Mouse (Mus musculus) MEL (cell line): ENCODE data around the gene Gm7879.

Source experiments
- CTCF ChIP-seq, 3 experiments: IDR thresholded peaks in 2 of 3; conservative IDR thresholded peaks in 1 of 3; 2 replicates each; pipeline ENCODE4 v1.5.1; 2011 to 2012; ENCODE audit warnings: low read length in 3 of 3, low read depth in 2 of 3, mild to moderate bottlenecking in 2 of 3, improper control_type of control experiment in 1 of 3, inconsistent platforms in 1 of 3, mixed read lengths in 1 of 3, moderate library complexity in 1 of 3; ENCODE audit not compliant: control insufficient read depth in 1 of 3, insufficient read depth in 1 of 3, poor library complexity in 1 of 3, severe bottlenecking in 1 of 3
- JUND ChIP-seq: IDR thresholded peaks from 2 replicates; pipeline ENCODE4 v1.6.1; 2011; ENCODE audit warnings: low read depth, mild to moderate bottlenecking, improper control_type of control experiment, low read length
- MAZ ChIP-seq: IDR thresholded peaks from 2 replicates; pipeline ENCODE4 v1.6.1; 2012; ENCODE audit warnings: low read depth, mild to moderate bottlenecking, inconsistent platforms, low read length, improper control_type of control experiment
- SIN3A ChIP-seq: IDR thresholded peaks from 2 replicates; pipeline ENCODE4 v1.6.1; 2012; ENCODE audit warnings: low read length, improper control_type of control experiment, inconsistent platforms
- USF1 ChIP-seq: IDR thresholded peaks from 2 replicates; pipeline ENCODE4 v1.6.1; 2014; ENCODE audit warnings: low read depth, mild to moderate bottlenecking, inconsistent platforms, low read length, improper control_type of control experiment, moderate library complexity
- ZMIZ1 ChIP-seq: IDR thresholded peaks from 2 replicates; pipeline ENCODE4 v1.6.1; 2012; ENCODE audit warnings: low read depth, mild to moderate bottlenecking, inconsistent platforms, low read length, improper control_type of control experiment, moderate library complexity
- ZNF384 ChIP-seq: IDR thresholded peaks from 2 replicates; pipeline ENCODE4 v1.6.1; 2012; ENCODE audit warnings: low read depth, mild to moderate bottlenecking, inconsistent platforms, low read length, improper control_type of control experiment

DNA sequence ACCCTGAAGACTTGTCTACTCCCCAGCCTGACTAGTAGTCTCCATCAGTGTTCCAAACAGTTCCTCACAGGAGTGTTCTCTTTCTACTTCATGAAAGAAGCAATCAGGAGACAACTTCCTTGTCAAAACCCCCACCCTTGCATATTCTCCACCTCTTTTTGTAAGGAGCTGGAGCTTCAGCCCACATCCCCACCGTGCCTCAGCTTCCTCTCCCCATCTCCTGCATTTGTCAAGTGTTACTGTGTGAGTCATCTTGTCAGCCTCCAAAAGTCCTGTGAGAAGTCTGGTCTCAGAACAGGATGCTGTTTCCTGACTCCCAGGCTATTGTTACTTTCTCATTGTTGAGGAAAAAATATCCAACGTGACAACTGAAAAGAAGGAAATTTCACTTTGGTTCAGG, 47.6 kb upstream of the Gm7879 start:
- TF ChIP-seq JUND: no peak
- no peak for TF ChIP-seq SIN3A
- no peak for TF ChIP-seq USF1
- TF ChIP-seq CTCF (IDR thresholded peaks at IDR 0.05 in 2 of 3, conservative IDR thresholded peaks at IDR 0.05 in 1 of 3; ENCODE audit: control insufficient read depth in 1 of 3, insufficient read depth in 1 of 3, low read depth in 2 of 3, low read length in 3 of 3, poor library complexity in 1 of 3, severe bottlenecking in 1 of 3): no peak
- no peak for TF ChIP-seq MAZ
- no peak for TF ChIP-seq ZNF384
- TF ChIP-seq ZMIZ1: no peak
